Mouse (Mus musculus) R1 (cell line): Measurements from ENCODE around the gene Tm6sf1.
A peak's percentile ranks its signal among the peaks of the same experiment; 100 is the strongest.

ENCODE experiments used
- DNase-seq: peaks from one replicate; pipeline ENCODE4 v3.0.0-alpha.2; 2018; ENCODE audit warnings: low read depth, low spot score

The Tm6sf1 gene

DNA sequence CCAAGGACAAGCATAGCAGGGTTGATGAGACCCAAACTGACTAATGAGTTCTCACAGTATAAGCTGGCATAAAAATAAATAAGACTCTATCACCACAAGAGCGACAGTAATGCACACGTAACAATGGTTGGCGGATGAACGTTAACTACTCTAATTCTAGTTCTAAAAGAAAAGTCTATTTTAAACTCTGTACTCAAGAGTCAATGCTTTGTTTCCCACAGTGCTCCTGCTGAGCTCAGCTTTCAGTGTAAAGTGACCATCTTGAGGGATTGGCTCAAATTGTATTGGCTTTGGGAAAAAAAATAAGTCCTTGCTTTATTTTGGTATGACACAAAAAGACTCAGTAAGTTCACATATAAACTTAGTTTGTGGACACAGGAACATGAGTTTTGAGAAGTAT is 26.3 kb downstream of the Tm6sf1 start:
- DNase-seq, result peak; percentile 51

GRCm38 (mm10) chr7:81899361-81899760 is 40.6 kb downstream of the Tm6sf1 start:
- DNase-seq, result peak; percentile 89

DNA sequence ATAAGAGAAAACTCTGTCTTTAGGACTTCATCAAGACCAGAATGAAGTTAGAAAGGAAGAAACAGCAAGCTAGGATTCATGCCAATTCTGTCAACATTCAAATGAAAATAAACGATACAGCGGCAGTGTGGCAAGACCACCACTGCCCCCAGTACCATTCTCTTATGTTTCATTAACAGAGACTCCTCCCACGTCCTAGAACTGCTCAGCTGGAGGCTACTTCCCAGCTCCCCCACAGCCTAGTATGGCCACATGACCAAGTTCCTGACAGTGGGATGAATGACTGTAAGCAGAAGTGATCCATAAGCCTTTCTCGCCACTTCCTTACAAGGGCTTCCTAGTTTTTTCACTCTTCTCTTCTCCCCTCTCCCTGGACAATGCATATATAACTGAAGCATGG is 45.3 kb downstream of the Tm6sf1 start:
- no peak for DNase-seq

DNA sequence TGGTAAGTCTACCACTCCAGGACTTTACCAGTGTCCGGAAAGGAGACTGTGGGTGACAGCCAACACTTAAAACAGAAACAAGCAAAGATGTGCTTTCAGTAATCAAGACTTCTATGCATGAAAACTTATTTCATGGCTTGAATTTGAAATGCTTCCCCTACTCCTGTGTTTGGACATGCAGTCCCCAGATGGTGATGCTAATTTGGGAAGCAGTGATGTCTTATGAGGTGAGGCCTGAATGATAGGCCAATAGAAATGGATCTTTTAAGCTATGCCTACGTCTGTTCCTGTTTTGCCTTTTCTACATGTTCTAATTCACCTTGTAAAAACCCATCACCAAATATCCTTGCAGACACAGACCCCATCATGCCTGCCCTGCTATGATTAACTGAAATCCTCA is 46.1 kb downstream of the Tm6sf1 start:
- DNase-seq, result no peak

GRCm38 (mm10) chr7:81918316-81918715 is 59.5 kb downstream of the Tm6sf1 start:
- DNase-seq, result no peak

- no peak for DNase-seq
Measured at GRCm38 (mm10) chr7:81920314-81920713, 61.5 kb downstream of the Tm6sf1 start.

GRCm38 (mm10) chr7:81921379-81921952 is 62.7 kb downstream of the Tm6sf1 start:
- no peak for DNase-seq

DNA sequence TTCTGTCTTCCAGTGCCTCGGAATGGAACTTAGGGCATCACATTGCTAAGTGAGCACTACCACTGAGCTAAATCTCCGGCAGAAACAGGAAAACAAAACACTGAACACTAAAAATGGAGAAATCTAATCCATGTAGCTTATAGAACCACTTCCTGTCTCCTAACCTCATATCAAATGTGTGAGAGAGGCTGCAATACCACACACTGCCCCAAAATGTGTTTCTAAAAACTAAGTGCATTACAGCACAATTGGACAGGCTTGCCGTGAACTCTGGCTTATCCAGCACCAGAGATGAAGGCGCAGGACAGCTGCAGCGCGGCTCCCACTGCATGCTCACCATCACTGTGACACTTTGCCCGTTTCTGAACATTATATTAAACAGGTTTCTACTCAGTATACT is 70.2 kb downstream of the Tm6sf1 start:
- no peak for DNase-seq

DNA sequence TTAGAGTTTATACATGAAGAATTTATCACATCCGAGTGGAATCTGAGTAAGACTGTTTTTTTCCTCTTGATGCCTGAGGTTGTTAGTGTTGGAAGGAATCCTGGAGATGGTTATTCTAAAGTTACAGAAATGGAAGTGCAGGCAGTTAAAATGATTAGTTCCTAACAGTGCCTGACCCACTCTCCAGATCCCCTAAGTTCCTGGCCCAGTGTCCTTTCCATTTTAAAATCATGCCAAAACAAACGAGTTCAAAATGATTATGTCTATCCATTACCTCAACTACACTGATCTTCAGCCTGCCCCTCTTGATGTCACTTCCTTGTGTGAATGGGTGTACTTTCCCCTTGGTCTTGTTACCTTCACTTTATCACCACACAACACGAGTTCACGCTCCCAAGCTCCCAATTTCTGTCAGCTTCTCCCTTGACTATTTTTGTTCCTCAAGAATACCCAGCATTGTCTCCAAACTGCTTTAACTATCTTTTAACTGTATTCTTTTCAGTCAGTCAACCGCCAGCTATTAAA is 73.8 kb downstream of the Tm6sf1 start:
- DNase-seq, result no peak

- peak; percentile 34 for DNase-seq
Measured at GRCm38 (mm10) chr7:81933061-81933600, 74.3 kb downstream of the Tm6sf1 start.

DNA sequence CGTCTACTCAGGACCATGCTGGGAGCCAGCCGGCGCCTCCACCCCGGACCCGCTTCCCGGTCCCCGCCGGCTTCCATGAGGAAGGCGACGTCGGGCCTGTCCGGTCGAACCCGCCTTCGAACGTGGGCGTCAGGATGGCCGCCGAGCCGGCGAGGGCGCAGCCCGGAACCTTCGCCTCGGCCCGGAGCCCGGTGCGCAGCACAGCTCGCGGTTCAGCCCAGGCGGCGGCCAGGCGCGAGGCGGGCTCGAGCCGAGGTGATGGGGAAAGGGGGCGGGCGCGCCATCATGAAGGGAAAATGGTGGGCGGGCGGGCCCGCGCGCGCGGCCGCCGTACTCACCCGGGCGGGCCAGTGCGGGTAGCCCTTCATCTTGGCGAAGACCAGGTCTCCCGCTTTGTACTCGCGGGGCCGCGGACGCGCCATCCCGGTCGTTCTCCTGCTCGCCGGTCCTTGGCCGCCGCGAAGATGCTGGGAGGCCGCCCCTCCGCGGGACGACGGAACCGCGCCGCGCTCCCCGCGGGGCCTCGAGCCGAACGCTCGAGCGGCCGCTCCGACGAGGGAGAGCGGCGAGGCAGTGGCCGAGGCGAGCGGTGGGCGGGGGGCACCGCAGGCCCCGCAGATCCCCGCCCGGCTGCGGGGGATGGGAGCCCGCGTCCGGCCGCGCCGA is 74.9 kb downstream of the Tm6sf1 start:
- peak; percentile 55 for DNase-seq
